Mouse (Mus musculus) cortical plate, adult 2 months (tissue): ENCODE measurements around the gene Pdpk1.

ENCODE experiments used
- CTCF ChIP-seq: fragments of 200-500 bp; IDR thresholded peaks from 2 replicates; pipeline ENCODE4 v1.5.1; 2011; ENCODE audit warnings: mild to moderate bottlenecking, control low read depth, low read length; ENCODE audit not compliant: insufficient read depth; ENCODE audit errors: extremely low read depth
- POLR2A ChIP-seq: fragments of 200-500 bp; IDR thresholded peaks from 2 replicates; pipeline ENCODE4 v1.6.1; 2011; ENCODE audit warnings: mild to moderate bottlenecking, low read length, control low read depth; ENCODE audit not compliant: insufficient read depth; ENCODE audit errors: extremely low read depth

- no peak for TF ChIP-seq CTCF
- no peak for TF ChIP-seq POLR2A
Measured at GRCm38 (mm10) chr17:24131570-24131969, 19.2 kb downstream of the Pdpk1 start.
